Mouse (Mus musculus): ENCODE measurements around the gene Ciao2a.
A peak's percentile ranks its signal among the peaks of the same experiment; 100 is the strongest.

Ciao2a gene

DNA sequence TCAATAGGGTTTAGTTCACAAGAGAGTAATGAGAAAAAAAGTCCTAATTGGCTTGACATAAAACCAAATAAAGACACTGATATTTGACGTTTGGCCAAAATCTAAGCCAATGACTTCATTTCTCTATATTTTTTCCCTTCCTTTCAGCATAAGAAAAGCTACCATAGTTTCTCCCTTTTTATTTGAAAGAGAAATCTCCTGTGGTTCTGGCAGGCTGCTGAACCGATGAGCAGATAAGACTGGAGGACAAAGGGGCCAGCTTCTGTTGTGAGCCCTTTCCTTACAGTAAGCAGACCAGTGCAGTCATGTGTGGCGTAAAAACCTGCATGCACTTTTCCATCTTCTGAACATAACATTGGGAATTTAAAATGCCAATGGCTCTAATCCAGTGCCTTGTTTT, 5.5 kb upstream of the Ciao2a start:
- no peak for DNase-seq

DNA sequence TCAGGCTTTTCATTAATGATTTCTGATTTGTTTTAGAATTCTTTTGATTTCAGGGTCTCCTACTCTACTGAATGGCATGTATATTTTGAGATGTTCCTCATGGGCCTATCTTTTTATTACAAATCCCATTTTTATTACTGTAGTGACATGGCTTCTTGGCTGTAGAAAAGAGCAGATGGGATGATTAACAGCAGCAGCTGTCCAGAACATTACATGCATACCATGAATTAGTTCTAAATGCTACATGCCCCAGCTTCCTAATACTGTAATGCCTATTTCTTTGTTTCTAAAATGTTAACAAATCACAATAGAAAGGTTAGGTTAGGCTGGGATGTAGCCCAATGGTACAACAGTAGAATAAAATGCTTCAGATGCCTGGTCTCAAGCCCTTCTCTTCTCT, 5.0 kb upstream of the Ciao2a start:
- DNase-seq: no peak

DNA sequence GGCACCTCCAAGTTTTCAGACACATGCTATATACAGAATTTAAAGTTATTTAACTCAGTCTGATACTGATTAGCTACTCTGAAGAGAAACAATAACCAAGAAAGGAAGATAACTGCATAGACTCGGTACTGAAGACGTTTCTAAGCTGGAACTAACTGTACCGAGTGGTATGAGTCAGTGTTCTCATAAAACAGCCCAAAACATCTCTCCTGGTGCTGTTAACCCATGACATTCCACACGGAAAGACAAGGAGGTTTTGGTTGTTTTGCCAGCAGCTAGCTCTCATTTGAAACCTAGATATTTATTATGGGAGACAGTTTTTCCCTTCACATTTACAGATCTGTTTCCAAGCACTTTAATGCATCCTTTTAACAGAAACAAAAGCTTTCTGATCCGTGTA, 2.8 kb upstream of the Ciao2a start:
- no peak for DNase-seq

DNA sequence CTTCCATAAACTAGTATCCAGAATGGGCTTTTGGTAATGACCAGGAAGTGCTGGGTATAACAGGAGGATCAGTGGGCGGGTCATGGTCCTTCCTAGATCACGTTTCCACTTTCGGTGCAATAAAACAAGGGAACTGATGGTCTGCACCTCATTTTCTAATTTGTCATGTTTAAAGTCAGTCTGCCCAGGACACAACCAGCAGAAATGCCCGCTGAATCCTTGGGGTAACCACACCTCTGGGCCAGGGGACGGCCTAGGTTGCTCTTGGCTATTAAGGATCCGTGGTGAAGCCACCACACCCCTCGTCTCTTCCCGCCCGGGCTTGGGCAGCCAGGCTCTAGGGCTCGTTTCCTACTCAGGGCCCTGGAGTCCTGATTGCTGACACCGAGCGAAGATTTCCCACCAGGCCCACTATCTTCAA, 2.3 kb upstream of the Ciao2a start:
- no peak for DNase-seq

DNA sequence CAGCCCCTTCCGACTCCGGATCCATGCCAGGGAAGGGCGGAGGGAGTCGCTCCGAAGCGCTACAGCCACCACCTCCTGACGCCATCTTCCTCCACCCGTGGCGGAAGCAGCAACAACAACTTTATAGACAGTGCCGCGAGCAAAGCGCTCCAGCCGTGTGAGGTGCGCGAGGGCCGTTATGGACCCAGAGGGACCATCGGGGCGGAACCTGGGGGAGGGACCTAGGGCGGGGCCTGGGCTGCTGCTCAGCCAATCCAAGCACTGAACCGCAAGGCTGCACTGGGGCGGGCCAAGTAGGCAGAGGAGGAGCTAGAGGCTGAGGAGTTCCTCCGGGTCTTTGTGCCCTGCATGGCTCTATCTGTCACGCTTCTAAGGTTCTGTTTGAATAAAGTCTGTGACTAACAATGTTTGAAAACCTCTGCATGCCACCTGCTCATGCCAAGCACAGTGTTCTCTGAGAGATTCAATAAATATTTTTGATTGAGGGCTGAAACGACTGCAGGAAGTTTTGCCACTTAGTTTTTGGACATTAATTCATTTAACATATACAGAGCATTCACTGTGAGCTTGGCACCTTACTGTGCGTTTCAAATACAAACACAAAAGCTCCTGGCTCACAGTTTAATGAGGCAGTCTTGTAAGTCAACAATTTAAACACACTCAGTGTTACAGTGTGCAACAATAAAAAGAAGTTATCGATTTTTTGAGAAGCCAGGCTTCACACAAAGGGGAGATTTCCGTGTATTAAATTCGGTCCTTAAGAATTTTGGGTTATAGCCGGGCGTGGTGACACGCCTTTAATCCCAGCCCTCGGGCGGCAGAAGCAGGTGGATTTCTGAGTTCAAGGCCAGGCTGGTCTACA, 1.5 kb upstream of the Ciao2a start:
- peak; percentile 100 for DNase-seq

DNA sequence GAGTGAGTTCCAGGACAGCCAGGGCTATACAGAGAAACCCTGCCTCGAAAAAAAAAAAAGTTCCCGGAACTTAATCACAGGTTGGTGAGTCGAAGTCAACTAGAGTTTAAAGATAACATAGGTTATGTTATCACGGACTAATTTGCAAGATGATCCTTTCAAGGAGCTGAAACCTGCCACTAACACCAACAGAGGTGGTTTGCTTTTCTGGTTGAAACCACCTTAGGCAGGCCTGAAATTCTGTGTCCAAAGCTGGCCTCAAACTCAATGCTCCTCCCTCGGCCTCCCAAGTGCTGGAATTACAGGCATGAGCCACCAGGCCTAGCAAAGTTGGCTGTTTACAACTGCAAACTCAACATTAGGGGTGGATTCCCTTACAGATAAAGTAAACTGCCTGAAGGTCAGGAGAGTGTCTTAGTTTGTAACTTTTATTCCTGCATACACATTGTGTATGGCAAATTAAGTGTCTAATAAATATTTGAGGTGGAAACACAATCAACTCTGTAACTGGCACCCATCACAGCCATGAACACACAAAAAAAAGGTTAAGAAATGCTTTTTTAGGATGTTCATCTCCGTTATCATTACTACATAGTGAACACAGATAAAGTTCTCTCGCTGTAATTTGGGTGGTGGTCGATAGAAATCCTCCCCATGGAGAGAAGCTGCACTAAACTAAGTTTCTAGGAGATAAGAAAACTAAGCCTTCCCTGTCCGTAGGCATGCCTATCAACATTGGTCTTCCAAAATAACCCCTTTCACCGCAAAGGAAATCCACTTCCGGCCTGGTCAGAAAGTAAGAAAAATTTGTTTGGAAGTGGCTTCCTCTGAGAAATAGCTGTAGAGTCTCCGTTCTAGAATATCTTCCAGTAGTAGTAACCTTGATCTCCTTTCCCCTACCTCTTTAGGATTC, 612 bp upstream of the Ciao2a start:
- peak; percentile 21 for DNase-seq

DNA sequence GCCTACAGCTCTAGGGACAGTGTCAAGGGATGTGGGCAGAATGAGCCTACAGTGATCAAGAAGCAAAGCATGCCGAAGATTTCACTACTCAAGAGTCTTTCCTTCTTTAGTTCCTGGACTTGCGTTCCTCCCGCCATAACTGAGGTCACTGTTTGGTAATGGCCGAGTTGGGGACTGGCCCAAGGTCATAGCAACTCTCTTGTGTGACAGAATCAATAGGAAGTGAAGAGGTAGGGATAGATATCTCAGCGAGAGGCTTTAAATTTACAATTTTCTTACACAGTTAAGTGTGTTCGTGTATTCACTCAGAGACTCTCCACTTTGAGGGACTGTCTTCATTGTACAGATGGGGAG, 759 bp downstream of the Ciao2a start:
- peak; percentile 11 for DNase-seq

DNA sequence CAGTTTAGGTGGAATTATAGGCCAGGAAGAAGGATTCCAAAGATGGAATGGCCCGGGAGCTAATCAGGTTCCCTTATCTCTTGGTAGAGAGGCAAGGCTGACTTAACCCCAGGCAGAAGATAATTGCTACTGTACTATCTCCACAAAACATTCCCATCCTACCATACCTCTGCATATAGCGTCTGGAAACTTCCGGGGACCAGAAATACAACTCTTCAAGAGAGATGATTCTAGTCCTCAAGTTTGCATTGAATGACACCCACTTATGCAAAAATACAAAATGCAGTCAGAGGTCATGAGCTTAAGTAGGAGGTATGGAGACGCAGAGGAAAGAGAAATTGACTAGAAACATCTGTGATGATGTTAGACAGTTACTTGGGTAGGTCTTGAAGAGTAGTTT, 1.5 kb downstream of the Ciao2a start:
- no peak for DNase-seq

DNA sequence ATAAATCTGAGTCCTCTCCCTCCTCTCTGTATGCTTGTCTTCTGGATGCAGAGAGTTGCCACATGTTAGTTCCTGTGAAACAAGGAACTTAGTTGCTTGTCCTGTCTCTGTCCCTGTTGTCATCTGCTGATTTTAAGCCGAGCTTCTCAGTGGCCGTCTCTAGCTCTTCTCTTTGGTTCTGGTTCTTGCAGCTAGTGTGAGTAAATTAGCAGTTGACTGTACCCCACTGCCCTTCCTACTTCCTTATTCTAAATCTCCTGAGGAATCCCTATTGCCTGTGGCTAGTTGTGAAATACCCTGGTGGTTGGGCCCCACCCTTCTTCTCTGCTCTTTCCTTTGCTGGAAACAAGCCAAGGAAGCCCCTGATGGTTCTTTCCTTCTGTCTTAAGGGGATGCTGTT, 5.1 kb downstream of the Ciao2a start:
- DNase-seq: no peak

DNA sequence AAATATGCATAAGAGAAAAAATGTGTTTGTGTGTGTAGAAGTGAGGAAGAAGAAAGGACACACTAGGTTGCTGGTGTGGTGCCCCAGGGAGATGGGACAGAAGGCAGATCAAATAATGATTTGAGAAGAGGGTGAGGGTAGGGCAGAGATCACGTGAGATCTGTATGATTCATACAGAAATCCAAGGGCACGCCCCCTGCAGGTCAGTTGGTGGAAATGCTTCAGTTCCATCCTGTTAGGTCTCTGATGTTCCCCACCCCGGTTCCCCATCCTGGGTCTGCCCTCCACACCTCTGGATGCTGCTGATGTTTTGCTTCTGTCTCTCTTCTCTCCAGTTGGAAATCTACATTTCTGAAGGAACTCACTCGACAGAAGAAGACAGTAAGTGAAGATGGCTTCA, 9.6 kb downstream of the Ciao2a start:
- peak; percentile 21 for DNase-seq

DNA sequence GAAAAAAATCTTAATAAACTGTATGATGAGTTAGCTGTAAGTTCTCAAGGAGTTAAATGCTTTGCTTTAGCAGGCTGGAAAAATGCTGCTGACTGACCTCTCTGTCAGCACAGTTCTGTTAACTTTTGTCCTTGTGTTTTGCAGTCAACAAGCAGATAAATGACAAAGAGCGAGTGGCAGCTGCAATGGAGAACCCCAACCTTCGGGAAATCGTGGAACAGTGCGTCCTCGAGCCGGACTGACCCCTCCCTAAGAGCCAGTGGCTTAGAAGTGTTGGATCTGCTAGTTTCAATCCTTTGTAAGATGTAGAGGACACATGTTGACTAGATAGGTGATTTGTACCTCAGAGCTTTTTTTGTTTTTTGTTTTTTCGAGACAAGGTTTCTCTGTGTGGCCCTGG, 11.8 kb downstream of the Ciao2a start:
- DNase-seq: no peak

DNA sequence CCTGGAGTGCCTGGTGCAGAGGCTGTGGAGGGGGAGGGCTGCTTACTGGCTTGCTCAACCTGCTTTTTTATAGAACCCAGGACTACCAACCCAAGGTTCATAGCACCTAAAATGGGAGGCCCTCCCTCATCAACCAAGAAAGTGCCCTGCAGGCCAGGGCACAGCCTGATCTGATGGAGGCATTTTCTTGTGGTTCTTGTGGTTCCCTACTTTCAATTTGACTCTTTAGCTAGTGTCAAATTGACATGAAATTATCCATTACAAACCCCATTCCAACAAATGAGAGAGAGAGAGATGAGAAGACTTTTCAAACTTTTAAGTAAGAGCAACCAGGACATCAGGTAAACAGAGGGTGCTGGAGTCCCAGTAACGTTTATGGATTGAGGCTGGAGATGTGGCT, 15.9 kb downstream of the Ciao2a start:
- DNase-seq: no peak

DNA sequence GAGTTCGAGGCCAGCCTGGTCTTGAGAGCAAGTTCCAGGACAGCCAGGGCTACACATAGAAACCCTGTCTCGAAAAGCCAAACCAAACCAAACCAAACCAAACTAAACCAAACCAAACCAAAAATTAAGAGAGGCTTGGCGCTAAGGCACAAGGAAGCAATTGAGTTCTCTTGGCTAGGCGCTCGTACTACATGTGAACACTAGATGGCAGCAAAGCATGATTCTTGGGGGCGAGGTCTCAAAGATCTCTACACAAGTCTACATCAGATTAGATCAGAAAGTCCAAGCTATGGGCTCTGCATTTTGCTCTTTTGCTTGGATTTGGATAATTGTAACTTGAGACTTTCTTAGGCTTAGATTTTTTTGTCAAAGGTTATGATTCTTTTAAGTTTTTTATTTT, 17.8 kb downstream of the Ciao2a start:
- peak; percentile 82 for DNase-seq

DNA sequence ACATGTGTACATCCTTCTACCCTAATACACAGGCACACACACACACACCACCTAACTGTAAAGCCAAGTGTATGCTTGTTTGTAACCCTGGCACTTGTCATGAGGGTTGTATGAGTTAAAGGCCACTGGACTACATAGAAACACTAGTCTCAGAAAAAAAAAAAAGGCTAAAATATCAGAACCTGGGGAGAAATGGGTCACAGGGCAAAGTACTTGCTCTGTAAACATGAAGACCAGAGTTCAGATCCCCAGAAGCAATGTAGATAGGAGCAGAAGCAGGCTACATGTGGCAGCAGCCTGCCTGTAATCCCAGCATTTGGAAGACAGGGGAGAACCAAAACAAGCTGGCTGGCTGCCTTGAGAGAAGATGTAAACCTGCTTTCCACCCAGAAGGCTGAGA, 19.7 kb downstream of the Ciao2a start:
- no peak for DNase-seq

DNA sequence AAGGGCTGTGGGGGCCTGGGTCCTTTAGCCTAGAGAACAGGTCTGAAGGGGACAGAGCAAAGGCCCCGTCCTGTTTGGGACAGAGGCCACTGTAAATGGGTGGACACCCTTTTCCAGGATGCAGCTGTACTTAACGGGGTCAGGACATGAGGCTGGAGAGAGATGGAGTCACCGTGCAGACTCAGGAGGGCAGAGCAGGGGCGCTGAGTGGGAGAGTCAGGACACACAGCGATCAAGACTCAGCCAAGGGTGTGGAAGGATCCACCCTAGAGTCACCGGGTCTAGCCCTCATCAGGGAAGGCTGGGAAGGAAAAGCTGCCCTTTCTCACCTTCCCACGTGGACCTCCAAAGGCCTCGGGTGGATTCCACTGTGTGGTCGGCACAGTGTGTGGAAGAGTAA, 25.6 kb downstream of the Ciao2a start:
- no peak for DNase-seq

DNA sequence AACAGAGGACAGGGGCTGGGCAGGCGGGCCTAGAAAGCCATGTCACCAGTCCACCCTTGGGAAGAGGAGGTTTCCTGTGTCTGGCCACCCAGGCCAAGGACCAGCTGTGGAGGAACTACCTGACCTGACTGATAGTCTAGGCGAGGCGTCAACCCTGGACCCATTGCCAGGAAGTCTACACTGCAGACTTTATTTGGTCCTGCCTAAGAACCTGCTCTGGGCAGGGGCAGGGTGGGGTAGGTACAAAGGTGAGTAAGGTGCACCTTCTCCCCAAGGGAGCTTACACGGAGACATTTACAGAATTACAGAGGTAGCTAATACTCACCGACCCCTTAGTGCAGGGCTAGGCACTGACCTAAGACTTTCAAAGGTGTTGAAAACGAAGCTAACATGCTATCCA, 27.2 kb downstream of the Ciao2a start:
- DNase-seq: no peak

DNA sequence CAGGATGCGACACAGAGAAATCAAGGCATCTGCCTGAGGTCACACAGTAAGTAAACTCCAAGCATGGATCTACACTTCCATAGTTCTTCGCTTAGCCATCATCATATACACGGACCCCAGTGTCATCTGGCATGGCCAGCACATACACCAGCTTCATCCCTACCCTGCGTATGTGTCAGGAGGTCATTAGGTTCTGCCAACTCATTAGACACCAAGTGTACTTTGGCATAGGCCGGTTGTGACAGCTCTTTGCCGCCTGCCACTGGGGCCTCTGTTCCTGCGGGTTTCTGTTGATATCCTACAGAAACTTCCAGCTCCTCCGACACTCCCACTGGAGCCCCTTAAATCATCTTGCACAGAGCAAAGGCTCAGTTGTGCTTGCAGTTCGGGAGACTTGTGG, 27.6 kb downstream of the Ciao2a start:
- DNase-seq: no peak

DNA sequence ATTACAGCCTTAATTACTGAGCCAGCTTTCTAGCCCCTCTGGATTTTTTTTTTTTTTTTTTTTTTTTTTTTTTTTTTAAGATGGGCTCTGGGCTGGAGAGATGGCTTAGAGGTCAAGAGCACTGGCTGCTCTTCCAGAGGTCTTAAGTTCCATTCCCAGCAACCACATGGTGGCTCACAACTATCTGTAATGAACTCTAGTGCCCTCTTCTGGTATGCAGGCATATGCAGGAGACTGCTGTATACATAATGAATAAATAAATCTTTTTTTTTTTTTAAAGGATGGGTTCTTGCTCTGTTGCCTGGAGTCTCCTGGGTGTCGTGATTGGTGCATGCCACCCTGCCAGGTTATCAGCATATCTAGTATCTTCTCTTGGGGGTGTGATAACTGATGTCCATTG, 29.1 kb downstream of the Ciao2a start:
- DNase-seq: no peak

DNA sequence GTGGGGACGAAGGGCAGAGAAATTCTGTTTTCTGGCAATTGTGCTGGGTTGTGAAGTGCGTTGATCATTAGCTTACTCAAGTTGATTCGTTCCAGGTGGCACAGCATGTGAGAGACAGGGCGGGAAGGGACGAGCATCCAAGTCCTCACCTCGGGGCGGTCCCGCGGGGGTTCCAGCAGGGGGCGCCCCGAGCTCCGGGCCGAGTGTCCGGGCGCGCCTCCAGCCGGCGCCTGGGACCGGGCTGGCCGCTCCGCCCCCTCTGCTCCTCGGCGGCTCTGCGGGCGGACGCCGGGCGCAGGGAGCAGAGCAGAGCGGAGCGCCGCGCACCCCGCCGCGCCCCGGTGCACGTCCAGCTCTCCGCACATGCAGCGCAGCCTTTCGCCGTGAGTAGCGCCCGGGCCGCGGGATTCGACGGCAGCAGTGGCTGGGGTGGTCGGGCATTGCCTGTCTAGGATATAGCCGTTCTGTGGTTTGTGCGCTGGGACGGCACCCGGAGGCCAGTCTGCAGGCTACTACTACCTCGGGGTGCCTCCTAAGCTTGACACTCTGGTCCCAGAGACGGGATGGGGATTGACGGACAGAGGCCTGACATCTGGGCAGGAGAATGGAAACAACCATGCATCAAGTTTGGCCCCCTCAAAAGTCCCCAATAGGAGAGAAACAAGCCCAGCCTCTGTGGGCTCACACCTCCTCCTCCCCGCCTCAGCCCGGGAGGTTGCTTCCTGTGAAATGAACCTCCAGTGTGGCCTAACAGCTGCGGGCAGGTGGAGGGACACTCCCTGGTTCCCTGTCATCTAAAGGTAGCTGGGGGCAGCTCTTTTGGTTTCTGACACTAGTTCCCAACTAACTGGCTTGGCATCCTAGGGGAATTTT, 31.8 kb downstream of the Ciao2a start, which contains the start of gene Dapk2:
Gene Dapk2 (plus strand): TSS at position 266 of the 873 bp plus-strand sequence.
- peak; percentile 88 for DNase-seq

DNA sequence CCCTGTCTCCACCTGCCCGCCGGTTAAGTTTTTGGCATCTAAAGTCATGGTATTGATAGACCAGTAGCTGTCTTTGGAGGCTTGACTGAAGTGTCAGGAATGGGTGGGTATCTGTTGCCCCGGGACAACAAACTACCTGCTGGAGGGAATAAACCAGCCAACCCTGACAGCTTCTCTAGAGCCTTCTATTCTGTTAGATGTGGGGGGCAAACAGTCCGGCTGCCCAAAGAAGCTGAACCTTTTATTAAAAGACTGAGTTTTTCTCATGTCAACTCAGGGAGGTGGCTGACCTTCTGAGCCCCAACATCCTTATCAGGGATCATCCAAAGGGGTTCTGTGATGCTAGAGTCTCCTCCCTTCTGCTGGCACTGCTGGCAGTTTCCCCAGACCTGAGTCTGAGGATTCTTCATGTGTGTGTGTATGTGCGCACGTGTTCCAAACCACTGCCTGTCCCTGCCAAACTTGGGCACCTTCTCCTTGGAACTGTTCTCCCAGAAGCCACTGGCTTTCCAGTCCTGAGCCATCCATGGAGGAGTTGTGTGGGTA, 32.5 kb downstream of the Ciao2a start:
- no peak for DNase-seq

DNA sequence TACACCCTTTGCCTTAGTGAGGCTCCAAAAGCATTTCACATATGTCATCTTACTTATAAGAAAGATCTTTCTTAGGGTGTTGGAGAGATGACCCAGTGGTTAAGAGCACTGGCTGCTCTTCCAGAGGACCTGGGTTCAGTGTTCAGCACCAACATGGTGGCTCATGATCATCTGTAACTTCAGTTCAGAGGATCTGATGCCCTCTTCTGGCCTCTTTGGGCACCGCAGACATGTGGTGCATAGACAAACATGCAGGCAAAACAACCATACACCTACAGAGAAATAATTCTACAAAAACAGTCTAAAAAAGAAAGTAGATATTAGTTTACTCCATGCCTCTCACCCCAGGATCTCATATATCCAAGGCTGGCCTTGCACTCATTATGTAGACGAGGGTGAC, 33.7 kb downstream of the Ciao2a start:
- no peak for DNase-seq

DNA sequence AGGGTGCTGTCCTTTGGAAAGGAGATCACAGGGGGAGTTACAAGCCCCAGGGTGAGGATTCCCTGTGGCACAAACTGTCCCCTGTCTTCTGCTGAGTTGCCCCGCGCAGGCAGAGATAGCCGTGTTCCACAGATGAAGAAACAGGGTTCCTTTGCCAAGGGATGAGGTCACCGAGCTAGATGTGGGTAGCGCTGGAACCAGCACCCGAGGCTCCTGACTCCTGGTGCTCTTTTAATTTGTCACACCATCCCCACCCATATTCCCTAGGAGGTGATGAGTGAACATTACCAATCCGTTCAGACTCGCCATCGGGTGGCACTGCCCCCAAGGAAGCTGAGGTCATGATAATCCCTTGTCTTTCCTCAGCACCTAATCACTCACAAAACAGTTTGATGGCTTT, 36.6 kb downstream of the Ciao2a start:
- no peak for DNase-seq

DNA sequence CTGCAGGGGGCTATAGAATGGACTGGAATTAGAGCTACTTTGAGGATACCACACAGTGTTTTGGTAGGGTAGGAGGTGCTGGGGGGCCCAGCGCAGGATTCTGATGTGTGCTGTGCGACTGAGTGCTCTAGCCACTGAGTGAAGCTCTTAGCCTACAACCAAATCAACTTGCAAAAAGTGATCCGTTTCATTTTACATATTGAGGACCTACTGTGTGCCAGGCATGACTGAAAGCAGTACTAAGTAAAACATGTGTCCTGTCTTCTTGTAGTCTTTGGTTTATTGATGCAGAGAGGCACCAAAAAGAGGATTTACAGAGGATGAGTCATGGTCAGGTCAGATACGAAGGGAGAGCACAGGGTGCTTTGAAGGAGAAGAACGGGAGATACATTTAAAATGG, 40.8 kb downstream of the Ciao2a start:
- DNase-seq: no peak
